ENCODE assay signal across 31 mouse cellular contexts in the genomic region with DNA sequence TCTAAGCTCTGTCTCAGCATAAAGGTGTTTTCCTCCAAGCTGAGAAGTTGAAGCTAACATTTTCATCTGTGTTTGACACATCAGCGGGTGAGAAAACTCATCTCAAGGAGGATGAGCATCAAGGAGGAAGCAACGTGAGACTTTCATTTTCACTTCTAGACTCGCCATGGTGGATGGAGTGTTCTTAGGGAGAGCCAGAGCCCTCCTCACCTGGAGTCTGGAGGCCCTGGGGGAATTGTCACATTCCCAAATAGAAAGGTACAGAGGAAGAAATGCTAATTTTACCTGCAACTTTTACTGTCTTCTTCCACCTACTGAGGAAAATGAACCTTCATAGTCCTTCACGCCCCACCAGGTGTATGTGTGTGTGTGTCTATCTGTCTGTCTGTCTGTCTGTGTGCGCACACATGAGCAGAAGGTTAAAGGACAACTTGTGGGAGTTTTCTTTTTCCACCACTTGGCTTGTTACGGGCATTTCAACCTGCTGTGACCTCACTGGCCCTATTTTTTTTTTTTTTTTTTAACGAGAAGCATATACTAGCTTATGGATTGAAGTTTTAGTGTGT.
DNase-seq lines count a peak whose midpoint lies in the region; ATAC-seq lines count a peak whose summit lies in the region.
"Had no signal": no experiment of that assay in that cellular context is flagged by ENCODE, and none has a peak within 500 bp of the region (broad histone marks: within the 10 kb centered on the region; RNA-seq: fewer than 3 reads in every experiment).

No protein-coding gene starts in this region.

- no peaks in the 10 kb centered on the region for H3K4me1 ChIP-seq in midbrain, embryonic 16.5 days (ENCODE audit: control insufficient read depth, insufficient read depth, low read length)
- H3K4me1 ChIP-seq in intestine, embryonic 15.5 days (replicated peaks), result no peaks in the 10 kb centered on the region
- H3K4me1 ChIP-seq: embryonic facial prominence, embryonic 12.5 days; forebrain, embryonic 10.5 days; hindbrain, embryonic 10.5 days; limb, embryonic 13.5 days had no signal

- no peaks in the 10 kb centered on the region for H3K9me3 ChIP-seq in midbrain, embryonic 16.5 days (replicated peaks; ENCODE audit: control insufficient read depth, low read length, poor library complexity, severe bottlenecking)
- no peaks in the 10 kb centered on the region for H3K9me3 ChIP-seq in intestine, embryonic 15.5 days
- H3K9me3 ChIP-seq: embryonic facial prominence, embryonic 12.5 days; forebrain, embryonic 10.5 days; heart, embryonic 13.5 days; hindbrain, embryonic 10.5 days; hindbrain, embryonic 15.5 days; limb, embryonic 13.5 days; neural tube, embryonic 15.5 days had no signal

- no peaks in the 10 kb centered on the region; the same call in 1 of the 2 replicates for H3K36me3 ChIP-seq in midbrain, embryonic 16.5 days (ENCODE audit: control insufficient read depth, insufficient read depth, low read length)
- H3K36me3 ChIP-seq in intestine, embryonic 15.5 days, result no peaks in the 10 kb centered on the region

- 95% methylated on average over 7 of the region's 7 CpGs for WGBS in midbrain, embryonic 16.5 days
- WGBS in intestine, embryonic 15.5 days, result 72% methylated on average over 7 of the region's 7 CpGs

- ATAC-seq in megakaryocyte, adult 5-6 weeks (ENCODE audit: poor library complexity, severe bottlenecking), result peak; percentile 49; the same call in 1 of the 2 replicates
- no peak for ATAC-seq in midbrain, embryonic 16.5 days
- ATAC-seq in intestine, embryonic 15.5 days, result no peak
- no peak for ATAC-seq in erythroid progenitor cell, adult 5-6 weeks (replicated peaks; ENCODE audit: low FRiP score, poor library complexity, severe bottlenecking)
- ATAC-seq: forebrain, embryonic 16.5 days; intestine, embryonic 16.5 days had no signal

- no peaks in the 10 kb centered on the region for H3K27me3 ChIP-seq in midbrain, embryonic 16.5 days (ENCODE audit: control insufficient read depth, insufficient read depth, low read depth, low read length)
- no peaks in the 10 kb centered on the region for H3K27me3 ChIP-seq in intestine, embryonic 15.5 days (replicated peaks)
- H3K27me3 ChIP-seq: embryonic facial prominence, embryonic 12.5 days; heart, embryonic 13.5 days; hindbrain, embryonic 15.5 days; limb, embryonic 13.5 days; neural tube, embryonic 15.5 days had no signal

- no peak overlapping the region for H3K4me2 ChIP-seq in midbrain, embryonic 16.5 days (ENCODE audit: low read length)
- H3K4me2 ChIP-seq in intestine, embryonic 15.5 days (replicated peaks), result no peak overlapping the region
- H3K4me2 ChIP-seq: embryonic facial prominence, embryonic 12.5 days; heart, embryonic 13.5 days; hindbrain, embryonic 15.5 days; limb, embryonic 13.5 days; lung, embryonic 14.5 days; midbrain, embryonic 11.5 days; neural tube, embryonic 15.5 days had no signal

- peak; percentile 68 for DNase-seq in A20 (ENCODE audit: low read depth, low spot score)
- peak; percentile 50 to 57 for DNase-seq in B cell, adult 2 months
- peak; percentile 33 for DNase-seq in T-cell, adult 2 months (ENCODE audit: low spot score)
- DNase-seq in cerebellum, adult 18-20 months, result no peak
- DNase-seq: adrenal gland, postnatal 10 days; cerebellum, adult 11 months; cerebellum, adult 9-11 months; embryo, embryonic 11 days; gastrocnemius, postnatal 10 days; heart, postnatal 10 days; kidney, adult 8-10 months; kidney, postnatal 10 days; layer of hippocampus, adult 9-11 months; lung, embryonic 14.5 days; lung, postnatal 14 days; thymus, postnatal 14 days had no signal

- no peak overlapping the region for H3K9ac ChIP-seq in midbrain, embryonic 16.5 days (ENCODE audit: low read depth, low read length)
- no peak overlapping the region for H3K9ac ChIP-seq in intestine, embryonic 15.5 days
- H3K9ac ChIP-seq: embryonic facial prominence, embryonic 12.5 days; heart, embryonic 13.5 days; hindbrain, embryonic 15.5 days; limb, embryonic 13.5 days; liver, embryonic 14.5 days; lung, embryonic 14.5 days; neural tube, embryonic 15.5 days had no signal

- no peak overlapping the region for H3K4me3 ChIP-seq in midbrain, embryonic 16.5 days (ENCODE audit: low read depth, low read length)
- H3K4me3 ChIP-seq in intestine, embryonic 15.5 days (replicated peaks), result no peak overlapping the region
- H3K4me3 ChIP-seq: embryonic facial prominence, embryonic 12.5 days; forebrain, embryonic 10.5 days; heart, embryonic 13.5 days; hindbrain, embryonic 10.5 days; hindbrain, embryonic 15.5 days; limb, embryonic 13.5 days; neural tube, embryonic 15.5 days had no signal

- H3K27ac ChIP-seq in midbrain, embryonic 16.5 days (ENCODE audit: low read length), result no peak overlapping the region
- no peak overlapping the region for H3K27ac ChIP-seq in intestine, embryonic 15.5 days
- H3K27ac ChIP-seq: embryonic facial prominence, embryonic 12.5 days; forebrain, embryonic 10.5 days; heart, embryonic 13.5 days; hindbrain, embryonic 10.5 days; hindbrain, embryonic 15.5 days; limb, embryonic 13.5 days; liver, embryonic 14.5 days; neural tube, embryonic 15.5 days had no signal

Comparison
In these comparisons a context has a peak if more than half of its experiments do, and no peak if none do; other contexts are left out.
1. DNase-seq: peak in A20 (single experiment), B cell, adult 2 months (2 of 2) and T-cell, adult 2 months (single experiment); none in cerebellum, adult 18-20 months (0 of 2).